Comparison of ENCODE assay signal across 8 mouse cellular contexts in genomic region chr6:128089770-128090702, GRCm38 (mm10). TPM values are rescaled to one million over a fixed set of nuclear protein-coding genes. Genes with fewer than 3 reads are reported as not detected.
A peak's percentile ranks its signal among the peaks of the same experiment; 100 is the strongest.
DNase-seq lines count a peak whose midpoint lies in the region; ATAC-seq and TF ChIP-seq lines count a peak whose summit lies in the region.

No protein-coding gene starts in this region.

- no peak; the same call in 1 of the 2 replicates for TF ChIP-seq CTCF in midbrain, postnatal 0 days (IDR thresholded peaks at IDR 0.05)

- no peak for ATAC-seq in midbrain, postnatal 0 days (ENCODE audit: low FRiP score)
- ATAC-seq in midbrain, embryonic 16.5 days: no peak
- peak; percentile 36 for ATAC-seq in forebrain, embryonic 15.5 days (replicated peaks)

- H3K4me1 ChIP-seq in midbrain, postnatal 0 days (ENCODE audit: insufficient read depth, low read length): peaks cover 5% of the 10 kb centered on the region; the same call in 1 of the 2 replicates
- peaks cover 19% of the 10 kb centered on the region for H3K4me1 ChIP-seq in midbrain, embryonic 16.5 days (ENCODE audit: control insufficient read depth, insufficient read depth, low read length)
- peaks cover 38% of the 10 kb centered on the region for H3K4me1 ChIP-seq in forebrain, embryonic 15.5 days
- H3K4me1 ChIP-seq in limb, embryonic 10.5 days: peaks cover 83% of the 10 kb centered on the region

- H3K27ac ChIP-seq in midbrain, postnatal 0 days (ENCODE audit: low read depth, low read length): no peak overlapping the region
- H3K27ac ChIP-seq in midbrain, embryonic 16.5 days (ENCODE audit: low read length): no peak overlapping the region
- H3K27ac ChIP-seq in forebrain, embryonic 15.5 days (replicated peaks): 0 out of 2 replicates have a peak overlapping the region, but pooled peaks have one; percentile 8
- peak overlapping the region; percentile 89 for H3K27ac ChIP-seq in limb, embryonic 10.5 days

- DNase-seq in midbrain, postnatal 0 days (ENCODE audit: low spot score): peak; percentile 72
- peak; percentile 88 for DNase-seq in heart, postnatal 10 days
- peak; percentile 58 for DNase-seq in limb, embryonic 10.5 days (ENCODE audit: low spot score)
- DNase-seq in right cerebral cortex, postnatal 4 days: peak; percentile 57
- DNase-seq in B cell, adult 2 months: no peak
- DNase-seq in adrenal gland, adult 18-20 months (ENCODE audit: low spot score in 2 of 2): no peak

- H3K4me2 ChIP-seq in midbrain, postnatal 0 days (ENCODE audit: low read depth, low read length, poor library complexity, severe bottlenecking): no peak overlapping the region
- no peak overlapping the region for H3K4me2 ChIP-seq in midbrain, embryonic 16.5 days (ENCODE audit: low read length)
- H3K4me2 ChIP-seq in forebrain, embryonic 15.5 days (replicated peaks): no peak overlapping the region

- H3K9ac ChIP-seq in midbrain, postnatal 0 days (replicated peaks; ENCODE audit: low read length, poor library complexity, severe bottlenecking): no peak overlapping the region
- H3K9ac ChIP-seq in midbrain, embryonic 16.5 days (ENCODE audit: low read depth, low read length): no peak overlapping the region
- no peak overlapping the region for H3K9ac ChIP-seq in forebrain, embryonic 15.5 days (replicated peaks)

- WGBS in midbrain, postnatal 0 days: 71% methylated on average over 13 of the region's 13 CpGs
- 76% methylated on average over 13 of the region's 13 CpGs for WGBS in midbrain, embryonic 16.5 days
- WGBS in forebrain, embryonic 15.5 days: 65% methylated on average over 13 of the region's 13 CpGs
- WGBS in limb, embryonic 10.5 days: 68% methylated on average over 13 of the region's 13 CpGs

- intact Hi-C loops in heart, postnatal 10 days (cut with DNase I): loop anchor here (2.0 kb wide), 1 partner anchor 25 kb away; no protein-coding TSS in a partner anchor

- no peak overlapping the region for H3K4me3 ChIP-seq in midbrain, postnatal 0 days (ENCODE audit: low read depth, low read length)
- no peak overlapping the region for H3K4me3 ChIP-seq in midbrain, embryonic 16.5 days (ENCODE audit: low read depth, low read length)
- no peak overlapping the region for H3K4me3 ChIP-seq in forebrain, embryonic 15.5 days
- no peak overlapping the region for H3K4me3 ChIP-seq in limb, embryonic 10.5 days

- no peaks in the 10 kb centered on the region for H3K36me3 ChIP-seq in midbrain, postnatal 0 days (ENCODE audit: insufficient read depth, low read length)
- no peaks in the 10 kb centered on the region for H3K36me3 ChIP-seq in midbrain, embryonic 16.5 days (ENCODE audit: control insufficient read depth, insufficient read depth, low read length)
- H3K36me3 ChIP-seq in forebrain, embryonic 15.5 days: no peaks in the 10 kb centered on the region
- no peaks in the 10 kb centered on the region for H3K36me3 ChIP-seq in limb, embryonic 10.5 days

- H3K9me3 ChIP-seq in midbrain, postnatal 0 days (ENCODE audit: low read length): no peaks in the 10 kb centered on the region
- no peaks in the 10 kb centered on the region for H3K9me3 ChIP-seq in midbrain, embryonic 16.5 days (replicated peaks; ENCODE audit: control insufficient read depth, low read length, poor library complexity, severe bottlenecking)
- no peaks in the 10 kb centered on the region for H3K9me3 ChIP-seq in forebrain, embryonic 15.5 days
- no peaks in the 10 kb centered on the region for H3K9me3 ChIP-seq in limb, embryonic 10.5 days (replicated peaks)

- H3K27me3 ChIP-seq in midbrain, postnatal 0 days (ENCODE audit: insufficient read depth, low read length): no peaks in the 10 kb centered on the region
- no peaks in the 10 kb centered on the region for H3K27me3 ChIP-seq in midbrain, embryonic 16.5 days (ENCODE audit: control insufficient read depth, insufficient read depth, low read depth, low read length)
- H3K27me3 ChIP-seq in forebrain, embryonic 15.5 days: no peaks in the 10 kb centered on the region
- no peaks in the 10 kb centered on the region for H3K27me3 ChIP-seq in limb, embryonic 10.5 days (ENCODE audit: low read depth, poor library complexity, severe bottlenecking)

RNA-seq across cellular contexts. Expression of gene Tspan9, which starts 53.4 kb away (rescaled TPM):
- 143 and 160 TPM in 2 replicates for total RNA-seq in midbrain, postnatal 0 days (2014; rRNA removed)
- 50.9 and 58.8 TPM in 2 replicates for polyA plus RNA-seq in midbrain, postnatal 0 days (2015; fragmentation: Nextera tagmentation; extraction: Ambion mirVana)
- polyA plus RNA-seq in midbrain, embryonic 16.5 days (2015; fragmentation: Nextera tagmentation; extraction: Ambion mirVana): 43.2 and 46.3 TPM in 2 replicates
- 45.9 and 47.7 TPM in 2 replicates for polyA plus RNA-seq in forebrain, embryonic 15.5 days (2015; fragmentation: Nextera tagmentation; extraction: Ambion mirVana)
- 100 to 1,000 TPM; 184 to 197 TPM for total RNA-seq in heart, postnatal 10 days (2021)
- polyA plus RNA-seq in limb, embryonic 10.5 days (2016; fragmentation: Nextera tagmentation; extraction: Ambion mirVana): 61.2 and 78.5 TPM in 2 replicates
- total RNA-seq in adrenal gland, adult 18-20 months (2021): 10 to 100 TPM; 43.7 to 57.9 TPM

Comparison
In these comparisons a context has a peak if more than half of its experiments do, and no peak if none do; other contexts are left out.
1. DNase-seq: peak in midbrain, postnatal 0 days (single experiment), heart, postnatal 10 days (2 of 2), limb, embryonic 10.5 days (single experiment) and right cerebral cortex, postnatal 4 days (single experiment); none in B cell, adult 2 months (0 of 2) and adrenal gland, adult 18-20 months (0 of 2).
2. H3K27ac ChIP-seq: peak in forebrain, embryonic 15.5 days (single experiment) and limb, embryonic 10.5 days (single experiment); none in midbrain, postnatal 0 days (single experiment) and midbrain, embryonic 16.5 days (single experiment).